Mouse (Mus musculus) cerebellum, postnatal 25 days (tissue): ENCODE results near the gene Ankdd1a.

Source experiments
- DNase-seq, 2 experiments: peaks; one replicate each; pipeline ENCODE4 v3.0.0; 2021; ENCODE audit warnings: mixed read lengths in 2 of 2

Ankdd1a gene

DNA sequence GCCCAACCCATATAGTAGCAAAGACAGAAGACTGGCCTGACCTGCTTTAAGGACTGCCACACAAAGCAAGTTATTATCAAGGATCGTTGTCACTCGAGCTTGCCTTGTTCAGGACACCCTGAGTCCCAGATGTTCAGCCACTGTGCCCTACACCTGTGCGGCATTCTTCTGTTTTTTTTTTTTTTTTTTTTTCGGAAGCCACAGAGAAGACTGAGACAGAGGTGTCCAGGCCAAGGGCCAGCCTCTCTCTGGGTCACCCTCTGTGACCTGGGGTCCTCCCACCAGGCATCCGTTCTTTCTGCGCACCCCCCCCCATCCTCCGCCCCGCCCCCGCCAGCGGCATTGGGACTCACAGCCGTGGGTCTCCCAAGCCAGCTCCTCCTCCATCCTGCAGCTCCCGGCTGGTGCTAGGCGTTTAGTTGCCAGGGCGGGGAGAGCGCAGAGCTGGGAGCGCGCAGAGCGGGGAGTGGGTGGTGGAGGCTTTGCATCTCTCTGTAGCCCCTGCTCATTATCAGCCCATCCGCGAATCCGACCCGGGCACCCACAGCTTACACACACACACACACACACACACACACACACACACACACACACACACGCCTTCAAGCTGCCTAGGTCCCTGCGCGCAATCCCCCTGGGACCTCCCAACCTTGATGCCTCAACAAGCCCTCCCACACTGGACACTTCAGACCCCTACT is at the start of gene Ankdd1a:
Gene Ankdd1a, minus strand, starts transcription at position 387 of the 698 bp plus-strand sequence.
- peak; percentile 64 to 70 for DNase-seq

GRCm38 (mm10) chr9:65569491-65569971 is 49.5 kb upstream of the Ankdd1a start:
- no peak for DNase-seq

GRCm38 (mm10) chr9:65568787-65569186 is 48.8 kb upstream of the Ankdd1a start:
- no peak for DNase-seq

GRCm38 (mm10) chr9:65564698-65565097 is 44.7 kb upstream of the Ankdd1a start:
- no peak for DNase-seq

GRCm38 (mm10) chr9:65563073-65563472 is 43.1 kb upstream of the Ankdd1a start:
- no peak for DNase-seq

- peak; percentile 26 to 53 for DNase-seq
Observed at GRCm38 (mm10) chr9:65562081-65562506, 42.1 kb upstream of the Ankdd1a start.

GRCm38 (mm10) chr9:65561016-65561415 is 41.0 kb upstream of the Ankdd1a start:
- DNase-seq: peak; percentile 36 to 55

GRCm38 (mm10) chr9:65558806-65559205 is 38.8 kb upstream of the Ankdd1a start:
- no peak for DNase-seq

DNA sequence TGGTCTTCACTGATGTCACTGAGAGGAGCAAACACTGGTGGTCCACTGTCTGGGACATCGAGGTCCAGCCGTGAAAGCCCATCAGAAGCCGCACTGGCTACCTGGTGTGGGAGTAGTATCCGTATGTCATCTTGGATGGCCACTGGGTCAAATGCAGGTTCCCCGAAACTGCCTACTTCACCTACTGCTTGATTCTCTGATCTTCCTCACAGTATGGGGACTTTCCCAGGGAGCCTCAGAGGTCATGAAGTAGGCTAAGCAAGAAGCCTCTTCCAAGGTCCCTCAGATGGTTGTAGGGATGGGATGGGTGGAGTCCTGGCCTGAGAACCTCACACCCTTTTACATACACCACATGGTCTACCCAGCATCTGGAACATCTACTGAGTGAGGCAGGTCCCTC is 37.0 kb upstream of the Ankdd1a start:
- no peak for DNase-seq

DNA sequence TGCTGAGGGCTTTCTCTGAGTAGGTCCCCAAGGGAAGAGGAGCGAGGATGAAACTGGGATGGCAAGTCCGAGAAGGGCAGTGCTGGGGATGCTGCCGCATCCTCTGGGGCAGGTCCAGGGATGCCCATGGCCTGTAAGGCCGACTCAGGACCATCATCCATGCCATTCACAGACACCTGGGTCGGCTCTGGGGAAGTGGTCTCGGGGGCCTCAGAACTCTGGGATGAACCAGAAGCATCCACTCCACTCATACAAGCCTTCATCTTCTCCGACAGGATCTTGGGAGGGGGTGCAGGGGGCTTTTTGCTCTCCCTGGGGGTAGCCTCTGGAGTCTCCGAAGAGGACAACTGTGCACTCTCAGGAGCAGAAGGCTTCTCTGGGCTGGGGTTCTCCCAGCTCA is 36.4 kb upstream of the Ankdd1a start:
- DNase-seq: no peak

GRCm38 (mm10) chr9:65555621-65556020 is 35.6 kb upstream of the Ankdd1a start:
- DNase-seq: no peak

DNA sequence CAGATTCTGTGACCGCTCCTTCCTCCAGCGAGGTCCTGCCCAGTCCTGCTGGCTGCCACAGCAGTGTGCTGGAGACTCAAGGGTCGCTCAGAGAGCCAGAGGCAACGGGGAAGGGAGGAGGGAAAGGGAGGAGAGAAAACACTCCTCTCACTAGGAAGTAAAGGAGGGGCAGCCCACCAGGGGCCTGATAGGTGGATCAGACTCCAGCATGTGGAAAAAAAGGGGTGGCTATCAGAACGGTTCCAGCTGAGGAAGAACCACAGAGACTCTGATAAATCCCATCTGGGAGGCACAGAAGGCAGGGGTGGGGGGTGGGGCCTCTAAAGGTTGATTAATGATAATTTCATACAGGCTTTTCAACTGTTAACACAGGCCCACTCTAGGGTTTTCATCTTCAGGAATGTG is 35.0 kb upstream of the Ankdd1a start:
- DNase-seq: no peak

DNA sequence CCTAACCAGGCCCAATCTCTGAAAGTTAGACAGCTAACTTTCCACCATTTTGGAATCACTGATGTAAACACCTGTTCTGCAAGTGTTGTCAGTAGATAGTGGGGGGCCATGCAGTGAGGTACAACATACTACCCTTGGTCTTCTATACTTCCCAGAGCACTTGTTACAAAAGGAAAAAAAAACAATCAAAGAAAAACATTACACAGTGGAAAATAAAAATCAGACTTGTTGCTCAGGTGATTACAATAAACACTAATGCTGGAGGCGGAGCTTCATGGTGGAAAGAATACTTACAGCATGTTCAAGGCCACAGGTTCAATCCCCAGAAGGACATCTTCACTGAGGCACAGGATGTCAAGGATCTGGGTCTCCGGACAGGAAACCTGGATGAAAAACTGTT is 32.7 kb upstream of the Ankdd1a start:
- no peak for DNase-seq

DNA sequence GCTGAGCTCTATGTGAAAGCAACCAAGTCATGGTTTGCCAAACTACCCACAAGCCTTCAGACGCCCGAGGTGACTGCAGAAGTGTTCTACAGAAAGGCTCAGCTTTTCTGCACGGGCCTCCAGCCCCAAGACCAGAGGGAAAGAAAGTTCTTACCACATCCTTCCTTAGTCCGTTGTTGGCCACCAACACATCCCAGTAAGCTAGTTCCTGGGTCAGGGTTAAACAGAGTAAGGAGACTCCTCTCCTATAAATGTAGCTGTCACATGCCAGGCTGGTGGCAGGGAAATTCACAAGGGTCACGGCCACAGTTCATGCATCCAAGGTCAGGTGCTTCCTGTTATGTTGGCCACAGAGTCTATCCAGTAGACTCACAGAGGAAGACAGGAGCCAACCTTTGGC is 32.1 kb upstream of the Ankdd1a start:
- no peak for DNase-seq

DNA sequence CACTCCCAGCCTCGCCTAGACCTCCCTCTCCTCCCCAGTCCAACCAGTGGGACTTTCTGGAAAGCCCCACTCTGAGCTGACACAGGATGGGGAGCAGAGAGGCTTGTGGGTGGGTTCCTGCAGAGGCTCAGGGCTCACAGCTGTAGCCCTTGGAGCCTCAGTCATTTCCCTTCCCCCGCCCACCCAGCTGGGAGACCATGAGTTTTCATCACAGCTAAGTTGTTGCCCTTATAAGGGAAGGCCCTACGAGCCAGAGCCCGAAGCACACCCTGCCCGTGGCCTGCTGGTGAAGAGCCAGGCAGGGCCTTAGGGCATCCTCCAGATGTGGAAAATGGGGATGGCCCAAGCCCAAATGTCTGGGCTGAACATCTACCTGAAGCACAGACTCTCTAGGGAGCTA is 31.0 kb upstream of the Ankdd1a start:
- DNase-seq: no peak

- no peak for DNase-seq
Observed at GRCm38 (mm10) chr9:65550079-65550831, 30.3 kb upstream of the Ankdd1a start.

- DNase-seq: no peak
Observed at GRCm38 (mm10) chr9:65549643-65550042, 29.6 kb upstream of the Ankdd1a start.

DNA sequence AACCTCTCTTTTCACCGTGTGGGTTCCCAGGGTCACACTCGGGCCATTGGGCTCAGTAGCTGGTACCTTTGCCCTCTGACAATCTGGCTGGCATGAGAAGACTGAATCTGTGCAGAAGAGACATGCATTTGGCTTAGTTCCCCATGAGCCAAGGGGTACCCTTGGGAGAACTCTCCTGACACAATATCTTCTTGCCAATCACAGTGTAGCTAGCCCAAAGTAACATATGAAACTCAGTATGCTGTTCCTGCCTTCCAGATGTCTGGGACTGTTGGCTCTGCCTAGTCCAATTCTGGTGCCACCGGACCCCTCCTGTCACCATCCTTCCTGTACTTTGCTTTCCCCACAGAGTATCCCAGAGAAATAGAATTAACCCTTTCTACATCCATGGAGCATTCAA is 29.1 kb upstream of the Ankdd1a start:
- no peak for DNase-seq

DNA sequence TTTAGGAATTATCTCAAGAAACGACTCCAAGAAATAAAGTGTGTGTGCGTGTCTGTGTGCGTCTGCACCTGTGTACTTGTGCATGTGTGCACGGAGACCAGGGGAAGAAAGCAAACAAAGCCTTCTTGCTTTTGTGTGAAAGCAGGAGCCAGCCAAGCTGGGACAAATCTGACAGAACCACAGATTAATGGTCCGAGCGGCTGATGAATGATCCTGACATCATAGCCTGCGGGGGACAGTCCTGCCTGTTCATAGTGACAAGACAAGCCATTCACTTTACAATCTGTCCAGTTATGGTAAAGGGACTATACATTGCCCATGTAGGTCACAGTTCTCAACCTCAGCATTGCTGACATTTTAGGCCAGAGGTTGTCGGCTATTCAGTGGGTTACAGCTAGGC is 28.3 kb upstream of the Ankdd1a start:
- DNase-seq: no peak

DNA sequence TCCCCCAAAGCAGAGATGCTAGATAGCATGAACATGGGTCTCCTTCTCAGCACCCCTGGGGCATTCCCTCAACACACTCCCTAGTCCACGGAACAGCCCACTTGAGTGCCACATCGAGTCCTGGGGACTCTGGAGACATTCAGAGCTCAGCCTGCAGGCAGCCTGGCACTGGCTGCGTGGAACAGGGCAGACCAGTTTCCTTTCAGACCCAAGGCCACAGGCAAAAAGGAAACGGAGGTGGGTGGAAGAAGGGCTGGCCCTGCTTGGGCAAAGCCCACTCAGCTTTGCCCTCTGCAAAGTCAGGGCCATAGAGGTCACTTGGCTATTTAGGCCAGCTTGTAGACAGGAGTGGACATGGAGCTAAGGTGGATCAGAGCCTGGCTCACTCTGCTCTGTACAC is 27.9 kb upstream of the Ankdd1a start:
- no peak for DNase-seq

DNA sequence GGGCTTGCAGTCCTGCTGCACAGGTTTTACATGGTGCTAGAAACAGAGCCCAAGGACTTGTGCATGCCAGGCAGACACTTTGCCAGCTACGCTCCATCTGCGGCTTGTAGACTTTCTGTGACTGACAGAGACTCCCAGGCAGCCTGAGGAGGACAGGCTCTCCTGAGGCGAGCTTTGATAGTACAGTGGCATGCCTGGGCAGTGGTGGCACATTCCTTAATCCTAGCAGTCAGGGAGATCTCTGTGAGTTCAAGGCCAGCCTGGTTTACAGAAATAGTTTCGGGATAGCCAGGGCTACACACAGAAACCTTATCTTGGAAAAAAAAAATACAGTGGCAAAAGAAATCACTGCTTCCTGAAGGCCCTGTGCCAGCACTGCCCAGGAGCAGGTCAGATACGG is 27.1 kb upstream of the Ankdd1a start:
- DNase-seq: no peak

- DNase-seq: no peak
Observed at GRCm38 (mm10) chr9:65546413-65546695, 26.4 kb upstream of the Ankdd1a start.

DNA sequence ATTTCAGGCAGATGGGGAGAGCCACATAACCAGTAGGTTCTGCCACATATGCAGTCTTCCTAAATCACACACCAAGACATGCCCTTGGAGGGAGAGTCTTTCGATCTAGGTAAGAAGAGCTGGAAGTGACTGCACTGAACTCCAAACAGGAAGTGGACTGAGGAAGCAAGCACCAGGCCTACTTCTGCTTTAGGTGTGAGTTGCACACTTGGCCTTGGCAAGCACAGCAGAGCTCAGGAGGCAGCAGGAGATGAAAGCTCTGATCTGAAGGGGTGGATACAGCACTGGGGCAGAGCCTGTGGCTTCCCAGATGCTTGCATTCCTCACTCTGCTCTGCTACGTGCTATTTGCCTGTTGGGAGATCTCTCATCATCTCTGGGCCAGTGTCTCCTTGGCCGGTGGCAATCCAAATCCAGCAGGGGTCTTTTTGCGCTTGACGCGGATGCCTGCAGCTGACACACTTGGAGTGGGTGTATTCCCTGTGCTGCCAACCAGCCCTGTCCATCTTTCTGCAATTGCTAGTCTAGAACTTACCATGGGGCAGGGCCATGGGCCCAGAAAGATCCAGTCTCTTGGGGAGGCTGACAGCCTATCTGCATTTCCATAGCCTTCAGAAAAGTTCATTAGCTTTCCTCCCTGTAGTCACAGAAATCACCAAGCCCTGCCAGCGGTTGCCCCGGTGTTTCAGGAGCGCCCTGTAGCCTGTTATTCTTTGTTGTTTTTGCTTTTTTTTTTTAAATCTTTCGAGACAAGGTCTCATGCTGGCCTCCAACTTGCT is 25.8 kb upstream of the Ankdd1a start:
- DNase-seq: no peak

DNA sequence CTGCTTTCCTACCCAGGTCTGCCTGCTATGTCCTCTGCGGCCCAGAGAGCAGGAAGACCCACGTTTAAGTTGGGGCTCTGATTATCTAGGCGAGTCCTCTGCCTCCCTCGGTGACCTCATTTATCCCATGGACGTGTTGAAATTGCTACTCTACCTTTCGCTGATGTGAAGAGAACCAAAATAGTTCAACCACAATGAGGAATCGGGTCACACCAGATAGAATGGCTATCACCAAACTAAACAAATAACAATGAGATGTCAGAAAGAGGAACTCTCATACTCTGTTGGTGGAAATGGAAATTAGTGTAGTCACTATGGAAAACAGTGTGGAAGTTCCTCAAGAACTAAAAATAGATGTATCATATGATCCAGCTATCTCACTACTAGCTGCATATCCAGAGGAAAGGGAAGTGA is 22.1 kb upstream of the Ankdd1a start:
- no peak for DNase-seq
